Mouse (Mus musculus): ENCODE results near the gene Med11.

GRCm38 (mm10) chr11:70451797-70452498, at the start of gene Med11:
- peak; percentile 98 for TF ChIP-seq CTCF (IDR thresholded peaks at IDR 0.05; ENCODE audit: low read depth)
- peak; percentile 34 for TF ChIP-seq EP300 (optimal IDR thresholded peaks at IDR 0.05)

All from stomach, postnatal 0 days (tissue).